Mouse (Mus musculus): ENCODE measurements around the gene Map2k2. TPM values are rescaled to one million over a fixed set of nuclear protein-coding genes. Genes with fewer than 3 reads are reported as not detected.

Gene Map2k2
- polyA plus RNA-seq, 1 experiment from 2014 or later: 130 TPM

DNA sequence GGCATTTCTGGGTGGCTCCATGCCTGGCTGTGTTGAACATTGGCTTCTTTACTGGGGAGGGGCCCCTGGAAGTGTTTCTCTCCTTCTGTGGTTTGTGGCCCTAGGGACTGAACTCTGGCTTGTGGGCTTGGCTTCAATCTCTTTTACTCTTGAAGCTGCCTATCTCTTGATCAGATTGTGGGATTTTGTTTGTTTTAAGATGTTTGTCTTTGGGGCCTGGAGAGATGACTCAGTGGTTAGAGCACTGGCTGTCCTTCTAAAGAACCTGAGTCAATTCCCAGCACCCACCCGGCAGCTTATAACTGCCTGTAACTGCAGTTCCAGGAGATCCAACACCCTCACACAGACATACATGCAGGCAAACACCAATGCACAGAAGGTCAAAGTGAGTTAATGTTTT, 29.4 kb upstream of the Map2k2 start:
- no peak overlapping the region for H3K27ac ChIP-seq
- H3K36me3 ChIP-seq: peaks cover 84% of the 10 kb centered on the region
- 81% methylated on average over 1 of the region's 1 CpGs for WGBS (ENCODE audit: insufficient replicate concordance)
- H3K4me1 ChIP-seq (replicated peaks): peaks cover 10% of the 10 kb centered on the region
- H3K4me3 ChIP-seq (replicated peaks): no peak overlapping the region
- no peak overlapping the region for H3K4me2 ChIP-seq
- H3K27me3 ChIP-seq: no peaks in the 10 kb centered on the region
- no peak overlapping the region for H3K9ac ChIP-seq
- no peak for DNase-seq
- ATAC-seq (ENCODE audit: low read depth): no peak
- no peaks in the 10 kb centered on the region for H3K9me3 ChIP-seq (replicated peaks)

DNA sequence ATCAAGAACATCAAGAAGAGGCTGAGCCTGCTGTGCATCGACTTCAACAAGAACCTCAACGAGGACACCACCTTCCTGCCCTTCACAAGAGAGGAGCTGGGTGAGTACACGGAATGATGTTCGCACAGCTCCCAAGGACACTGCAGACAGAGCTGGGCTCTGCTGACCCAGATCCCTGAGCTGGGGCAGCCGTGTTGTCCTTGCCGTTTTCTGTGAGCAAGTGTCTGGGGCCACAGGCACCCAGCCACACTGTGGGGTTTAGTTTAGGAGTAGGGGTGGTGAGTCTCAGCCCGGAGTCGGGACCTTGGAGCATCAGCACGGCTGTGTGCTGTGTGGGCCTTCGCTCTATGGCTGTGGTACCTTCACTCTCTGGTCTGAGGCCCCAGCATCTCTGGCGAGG, 27.8 kb upstream of the Map2k2 start:
- Histone ChIP-seq H3K36me3 (peaks cover 96% of the 10 kb centered on the region), H3K4me1 (replicated peaks) (peaks cover 6% of the 10 kb centered on the region), H3K9me3 (replicated peaks) (no peaks in the 10 kb centered on the region), H3K9ac (no peak overlapping the region), H3K4me3 (replicated peaks) (no peak overlapping the region), H3K4me2 (no peak overlapping the region), H3K27me3 (no peaks in the 10 kb centered on the region), H3K27ac (no peak overlapping the region)
- no peak for ATAC-seq (ENCODE audit: low read depth)
- no peak for DNase-seq
- 87% methylated on average over 11 of the region's 11 CpGs for WGBS (ENCODE audit: insufficient replicate concordance)

DNA sequence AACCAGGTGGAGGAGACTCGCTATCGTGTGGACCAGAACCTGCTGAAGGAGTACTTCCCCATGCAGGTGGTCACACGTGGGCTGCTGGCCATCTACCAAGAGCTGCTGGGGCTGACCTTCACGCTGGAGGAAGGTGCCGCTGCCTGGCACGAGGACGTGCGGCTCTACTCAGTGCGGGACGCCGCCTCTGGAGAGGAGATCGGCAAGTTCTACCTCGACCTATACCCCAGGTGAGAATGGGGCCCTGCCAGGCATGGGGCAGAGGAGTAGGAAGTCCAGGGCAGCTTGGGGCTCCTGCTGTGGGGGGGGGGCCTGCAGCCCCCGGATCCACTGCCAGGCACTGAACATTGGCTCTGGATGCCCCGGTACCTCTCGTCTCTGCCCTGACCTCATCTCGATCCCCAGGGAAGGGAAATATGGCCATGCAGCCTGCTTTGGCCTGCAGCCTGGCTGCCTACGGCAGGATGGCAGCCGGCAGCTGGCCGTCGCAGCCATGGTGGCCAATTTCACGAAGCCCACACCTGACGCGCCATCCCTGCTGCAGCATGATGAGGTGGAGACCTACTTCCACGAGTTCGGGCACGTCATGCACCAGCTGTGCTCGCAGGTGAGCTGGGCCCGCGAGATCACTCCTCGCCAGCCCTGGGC, 25.6 kb upstream of the Map2k2 start:
- Histone ChIP-seq H3K36me3 (peaks cover 79% of the 10 kb centered on the region), H3K27ac (no peak overlapping the region), H3K9me3 (replicated peaks) (no peaks in the 10 kb centered on the region), H3K4me1 (replicated peaks) (peaks cover 8% of the 10 kb centered on the region), H3K4me2 (no peak overlapping the region), H3K9ac (no peak overlapping the region), H3K4me3 (replicated peaks) (no peak overlapping the region), H3K27me3 (no peaks in the 10 kb centered on the region)
- whole genome bisulfite sequencing (ENCODE audit: insufficient replicate concordance): 87% methylated on average over 31 of the region's 31 CpGs
- DNase-seq: no peak
- ATAC-seq (ENCODE audit: low read depth): no peak

DNA sequence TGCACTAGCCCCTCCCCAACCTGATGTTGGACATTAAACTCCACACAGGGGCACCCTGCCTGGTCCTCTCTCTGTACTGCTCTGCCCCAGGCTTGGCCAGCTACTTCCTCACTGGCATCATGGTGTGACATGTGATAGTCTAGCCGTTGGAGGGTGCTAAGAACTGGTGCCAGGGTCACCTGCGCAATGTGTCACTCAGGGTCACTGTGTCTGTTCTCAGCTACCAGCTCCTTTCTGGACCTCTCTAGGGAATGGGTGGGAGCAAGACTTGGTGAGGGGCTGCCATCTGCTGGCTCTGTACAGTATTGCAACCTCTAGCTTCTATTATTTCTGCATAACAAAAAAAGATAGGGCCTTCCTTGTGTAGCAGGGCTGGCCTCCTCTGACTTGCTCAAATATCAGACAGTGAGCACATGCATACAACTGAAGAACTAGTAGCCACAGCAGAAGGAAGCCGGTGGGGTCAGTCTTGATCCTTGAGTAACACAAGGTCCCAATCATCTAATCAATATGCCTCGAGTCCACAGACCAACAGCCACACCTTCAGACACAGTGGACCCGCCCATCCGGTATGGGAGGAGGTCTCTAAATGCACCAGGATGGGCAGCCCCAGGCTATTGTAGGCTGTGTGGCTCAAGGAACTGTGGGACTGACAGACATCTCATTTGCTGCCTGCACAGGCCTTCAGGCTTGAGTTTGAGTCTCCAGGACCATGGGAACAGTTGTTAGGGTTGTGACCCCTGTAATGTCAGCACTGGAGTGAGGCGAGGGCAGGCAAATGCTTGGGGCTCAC, 23.4 kb upstream of the Map2k2 start:
- H3K27ac ChIP-seq: no peak overlapping the region
- DNase-seq (peak; percentile 53), ATAC-seq (ENCODE audit: low read depth) (peak; percentile 45)
- no peaks in the 10 kb centered on the region; the same call in 1 of the 2 replicates for H3K9me3 ChIP-seq (replicated peaks)
- H3K4me3 ChIP-seq (replicated peaks): no peak overlapping the region
- H3K36me3 ChIP-seq: peaks cover 65% of the 10 kb centered on the region
- H3K4me1 ChIP-seq (replicated peaks): peaks cover 8% of the 10 kb centered on the region
- no peak overlapping the region for H3K9ac ChIP-seq
- H3K27me3 ChIP-seq: no peaks in the 10 kb centered on the region
- WGBS (ENCODE audit: insufficient replicate concordance): 53% methylated on average over 7 of the region's 7 CpGs
- H3K4me2 ChIP-seq: no peak overlapping the region

DNA sequence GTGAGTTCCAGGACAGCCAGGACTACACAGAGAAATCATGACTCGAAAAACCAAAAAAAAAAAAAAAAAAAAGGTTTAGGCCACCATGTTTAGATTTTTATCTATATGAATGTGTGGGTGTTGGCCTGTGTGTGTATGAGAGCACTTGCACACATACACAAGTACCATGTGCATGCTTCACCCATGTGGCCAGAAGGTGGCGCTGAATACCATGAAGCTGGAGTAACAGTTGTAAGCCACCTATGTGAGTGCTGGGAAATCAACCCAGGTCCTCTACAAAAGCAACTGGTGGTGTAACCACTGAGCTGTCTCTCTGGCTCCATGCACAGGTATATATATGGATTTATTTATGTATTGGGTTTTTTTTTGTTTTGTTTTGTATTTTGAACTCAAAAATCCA, 18.7 kb upstream of the Map2k2 start:
- Histone ChIP-seq H3K36me3 (peaks cover 38% of the 10 kb centered on the region), H3K9me3 (replicated peaks) (no peaks in the 10 kb centered on the region; the same call in 1 of the 2 replicates), H3K4me1 (replicated peaks) (peaks cover 28% of the 10 kb centered on the region), H3K27ac (no peak overlapping the region), H3K9ac (no peak overlapping the region), H3K27me3 (no peaks in the 10 kb centered on the region), H3K4me3 (replicated peaks) (no peak overlapping the region), H3K4me2 (no peak overlapping the region)
- DNase-seq (no peak), ATAC-seq (ENCODE audit: low read depth) (no peak)
- WGBS (ENCODE audit: insufficient replicate concordance): 42% methylated on average over 2 of the region's 2 CpGs

DNA sequence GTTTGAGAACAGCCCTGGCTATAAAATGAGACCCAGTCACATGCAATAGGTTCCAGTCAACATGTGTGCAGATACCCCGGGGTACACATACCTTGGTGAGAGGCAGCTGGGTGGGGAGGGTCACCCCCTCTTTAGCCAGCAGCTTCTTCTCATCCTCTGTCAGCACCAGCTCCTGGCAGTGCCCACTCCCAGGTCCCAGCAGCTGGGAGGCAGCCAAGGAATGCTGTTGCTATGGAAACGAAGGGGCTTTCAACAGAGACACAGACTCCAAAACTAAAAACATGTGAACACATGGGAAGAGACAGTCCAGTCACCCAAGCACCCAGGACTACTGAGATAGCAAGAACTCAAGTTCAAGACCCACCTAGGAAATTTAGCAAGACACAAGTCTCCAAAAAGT, 16.5 kb upstream of the Map2k2 start:
- no peak overlapping the region for H3K4me3 ChIP-seq (replicated peaks)
- H3K27me3 ChIP-seq: no peaks in the 10 kb centered on the region
- no peak overlapping the region for H3K4me2 ChIP-seq
- no peak overlapping the region for H3K27ac ChIP-seq
- 56% methylated on average over 2 of the region's 2 CpGs for WGBS (ENCODE audit: insufficient replicate concordance)
- no peaks in the 10 kb centered on the region; the same call in 1 of the 2 replicates for H3K9me3 ChIP-seq (replicated peaks)
- ATAC-seq (ENCODE audit: low read depth): no peak
- DNase-seq: no peak
- peaks cover 42% of the 10 kb centered on the region for H3K4me1 ChIP-seq (replicated peaks)
- peaks cover 23% of the 10 kb centered on the region for H3K36me3 ChIP-seq
- no peak overlapping the region for H3K9ac ChIP-seq

DNA sequence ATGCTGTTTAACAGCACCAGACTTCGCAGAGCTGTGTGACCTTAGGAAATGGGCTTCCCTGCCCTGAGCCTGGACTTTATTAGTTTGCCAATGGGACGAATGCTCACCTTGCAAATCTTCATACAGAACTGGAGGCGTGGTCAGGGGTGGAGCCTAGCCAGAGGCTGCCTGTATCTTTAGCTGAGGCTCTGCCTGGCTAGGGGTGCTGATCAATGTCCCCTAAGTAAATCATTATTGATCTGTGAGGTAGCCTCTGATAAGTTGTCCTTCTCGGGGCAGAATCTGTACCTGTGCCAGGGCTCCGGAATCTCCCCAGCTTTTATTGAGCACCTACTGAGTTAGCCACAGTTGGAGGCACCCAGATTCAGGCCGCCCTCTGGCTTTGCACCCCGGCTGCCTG, 15.1 kb upstream of the Map2k2 start:
- Histone ChIP-seq H3K9me3 (replicated peaks) (no peaks in the 10 kb centered on the region; the same call in 1 of the 2 replicates), H3K4me2 (peak overlapping the region; percentile 42), H3K9ac (no peak overlapping the region), H3K36me3 (peaks cover 23% of the 10 kb centered on the region), H3K4me1 (replicated peaks) (peaks cover 56% of the 10 kb centered on the region), H3K4me3 (replicated peaks) (no peak overlapping the region), H3K27me3 (no peaks in the 10 kb centered on the region), H3K27ac (no peak overlapping the region; the same call in 1 of the 2 replicates)
- DNase-seq (no peak), ATAC-seq (ENCODE audit: low read depth) (no peak)
- WGBS (ENCODE audit: insufficient replicate concordance): 54% methylated on average over 7 of the region's 7 CpGs

DNA sequence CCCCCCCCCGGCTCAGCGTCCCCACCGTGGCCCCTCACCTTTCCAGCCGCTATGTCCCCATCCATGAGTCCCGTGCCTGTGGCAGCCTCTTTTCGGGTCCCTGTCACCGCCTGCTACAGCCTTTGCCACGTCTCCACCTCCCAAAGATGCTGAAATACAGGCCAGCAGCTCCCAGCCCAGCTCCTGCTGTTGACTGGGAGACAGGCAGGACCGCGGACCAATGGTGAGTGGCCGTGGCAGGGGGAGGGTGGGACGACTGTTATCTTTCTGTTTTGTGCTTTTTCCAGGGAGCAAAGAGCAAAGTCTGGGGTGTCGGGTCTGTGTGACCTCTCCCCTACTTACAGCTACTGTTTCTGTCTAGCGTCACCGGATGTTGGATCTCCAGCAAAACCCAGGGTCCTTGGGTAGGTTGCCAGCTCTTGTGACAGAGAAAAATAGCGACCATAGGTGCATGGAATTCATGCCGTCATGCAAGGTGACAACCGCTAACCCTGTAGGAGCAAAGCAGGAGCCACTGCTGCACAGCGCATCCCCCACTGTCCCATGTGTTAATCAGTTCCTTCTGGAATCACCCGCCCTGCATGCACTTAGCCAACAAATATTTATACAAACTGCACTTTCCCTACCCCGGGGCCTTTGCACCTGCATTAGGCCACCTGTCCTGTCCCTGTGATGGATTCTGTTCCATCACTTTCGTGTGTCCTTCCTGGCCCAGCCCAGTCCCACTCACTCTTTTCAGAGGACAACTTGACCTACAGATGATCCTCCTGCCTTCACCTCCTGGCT, 13.1 kb upstream of the Map2k2 start:
- peak; percentile 75 for DNase-seq
- H3K27ac ChIP-seq: peak overlapping the region; percentile 70
- peak; percentile 47 for ATAC-seq (ENCODE audit: low read depth)
- 42% methylated on average over 22 of the region's 22 CpGs for WGBS (ENCODE audit: insufficient replicate concordance)
- peaks cover 4% of the 10 kb centered on the region for H3K9me3 ChIP-seq (replicated peaks)
- H3K4me2 ChIP-seq: peak overlapping the region; percentile 42
- H3K36me3 ChIP-seq: peaks cover 21% of the 10 kb centered on the region
- peaks cover 67% of the 10 kb centered on the region for H3K4me1 ChIP-seq (replicated peaks)
- H3K4me3 ChIP-seq (replicated peaks): peak overlapping the region; percentile 45
- H3K27me3 ChIP-seq: no peaks in the 10 kb centered on the region
- peak overlapping the region; percentile 51 for H3K9ac ChIP-seq

DNA sequence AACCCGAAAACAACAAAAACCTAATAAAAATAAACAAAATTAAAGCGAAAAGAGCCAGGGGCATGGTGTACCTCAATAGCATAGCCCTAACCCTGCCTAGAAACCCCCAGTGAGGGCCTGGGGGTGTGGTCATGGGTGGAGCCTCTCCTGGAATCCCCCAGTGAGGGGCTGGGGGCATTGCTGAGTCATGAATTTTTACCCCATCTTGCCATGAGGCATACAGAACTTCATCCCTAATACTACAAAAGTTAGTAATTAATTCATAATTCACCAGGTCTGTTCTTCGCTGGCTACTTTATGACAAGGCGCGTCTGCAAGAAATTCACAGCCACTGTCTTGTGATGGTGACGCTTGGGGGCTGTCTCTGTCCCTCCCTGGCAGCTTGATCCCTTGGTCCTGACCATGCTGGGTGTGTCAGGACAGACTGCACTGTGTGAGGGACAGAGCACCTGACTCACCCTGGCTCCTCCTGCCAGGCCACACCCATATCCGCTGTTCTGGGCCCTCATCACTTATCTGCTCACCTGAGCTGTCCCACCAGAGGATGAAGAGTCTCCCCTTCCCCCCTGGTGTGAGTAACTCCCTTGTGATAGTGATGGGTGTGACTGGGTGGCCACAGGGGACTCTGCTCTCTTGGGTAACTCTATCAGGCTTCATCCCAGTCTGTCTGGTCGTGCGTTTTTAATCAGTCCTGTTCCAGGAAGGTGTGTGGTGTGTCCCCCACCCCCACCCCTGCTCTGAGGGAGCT, 10.6 kb upstream of the Map2k2 start:
- WGBS (ENCODE audit: insufficient replicate concordance): 42% methylated on average over 9 of the region's 9 CpGs
- Histone ChIP-seq H3K27me3 (no peaks in the 10 kb centered on the region), H3K4me2 (peak overlapping the region; percentile 41), H3K9ac (peak overlapping the region; percentile 33), H3K9me3 (replicated peaks) (peaks cover 4% of the 10 kb centered on the region), H3K4me1 (replicated peaks) (peaks cover 80% of the 10 kb centered on the region), H3K27ac (peak overlapping the region; percentile 71), H3K4me3 (replicated peaks) (no peak overlapping the region), H3K36me3 (peaks cover 5% of the 10 kb centered on the region; the same call in 1 of the 2 replicates)
- DNase-seq: peak; percentile 67
- ATAC-seq (ENCODE audit: low read depth): peak; percentile 89

DNA sequence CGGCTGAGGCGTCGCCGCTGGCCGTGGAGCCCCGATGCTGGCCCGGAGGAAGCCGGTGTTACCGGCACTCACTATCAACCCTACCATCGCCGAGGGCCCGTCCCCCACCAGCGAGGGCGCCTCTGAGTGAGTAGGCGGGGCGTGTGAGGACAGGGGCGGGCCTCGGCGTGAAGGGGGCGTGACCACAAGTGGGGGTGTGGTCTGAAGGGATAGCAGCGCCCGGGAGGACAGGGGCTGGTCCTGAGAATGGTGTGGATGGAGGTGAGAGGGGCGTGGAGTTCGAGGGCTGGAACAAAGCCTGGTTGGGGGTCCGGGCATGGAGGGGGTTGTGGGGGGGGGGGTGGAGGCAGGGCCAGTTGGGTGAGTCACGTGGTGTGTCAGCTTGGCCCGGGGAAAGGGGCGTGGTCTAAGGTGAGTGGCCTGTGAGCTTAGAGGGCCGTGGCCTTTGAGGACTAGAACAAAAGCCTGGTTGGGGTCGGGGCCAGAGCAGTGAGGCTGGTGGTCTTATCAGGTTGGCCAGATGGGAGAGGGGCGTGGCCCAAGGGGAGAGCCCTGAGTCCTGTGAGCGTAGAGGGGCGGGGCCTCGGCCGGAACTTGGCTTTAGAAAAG, 502 bp downstream of the Map2k2 start:
- Histone ChIP-seq H3K9me3 (replicated peaks) (no peaks in the 10 kb centered on the region), H3K4me2 (peak overlapping the region; percentile 93), H3K9ac (peak overlapping the region; percentile 96), H3K4me3 (replicated peaks) (peak overlapping the region; percentile 93), H3K27ac (peak overlapping the region; percentile 100), H3K4me1 (replicated peaks) (peaks cover 71% of the 10 kb centered on the region), H3K27me3 (no peaks in the 10 kb centered on the region), H3K36me3 (peaks cover 39% of the 10 kb centered on the region)
- ATAC-seq (ENCODE audit: low read depth) (peak; percentile 81), DNase-seq (peak; percentile 90)
- WGBS (ENCODE audit: insufficient replicate concordance): under 1% methylated on average over 34 of the region's 35 CpGs
